Mouse (Mus musculus): Measurements from ENCODE around the gene Fpr-rs3. TPM values are rescaled to one million over a fixed set of nuclear protein-coding genes. Genes with fewer than 3 reads are reported as not detected.

Gene Fpr-rs3
- not detected for polyA plus RNA-seq (2014; fragmentation: Illumina TruSeq; extraction: RNeasy Lipid Tissue Mini Kit (QIAGEN cat#74804))

DNA sequence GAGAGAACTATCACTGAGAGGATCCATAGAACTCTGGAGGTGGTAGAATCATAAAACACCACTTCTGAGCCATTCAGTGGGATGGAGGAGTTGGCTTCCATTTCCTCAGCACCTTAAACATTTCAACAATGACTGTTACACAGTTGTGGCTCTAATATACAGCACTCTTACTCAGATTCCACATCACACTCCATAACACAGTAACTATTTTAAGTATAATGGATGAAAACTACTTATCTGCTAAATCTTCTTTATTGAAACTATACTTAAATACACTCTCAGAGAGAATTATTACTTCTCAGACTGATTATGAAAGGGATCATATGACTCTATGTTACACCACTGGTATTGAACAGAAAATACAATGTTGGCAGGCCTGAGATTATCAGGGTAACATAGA, at the start of gene Fpr-rs3:
Gene Fpr-rs3, minus strand, starts transcription at position 101 of the 400 bp plus-strand sequence.

DNA sequence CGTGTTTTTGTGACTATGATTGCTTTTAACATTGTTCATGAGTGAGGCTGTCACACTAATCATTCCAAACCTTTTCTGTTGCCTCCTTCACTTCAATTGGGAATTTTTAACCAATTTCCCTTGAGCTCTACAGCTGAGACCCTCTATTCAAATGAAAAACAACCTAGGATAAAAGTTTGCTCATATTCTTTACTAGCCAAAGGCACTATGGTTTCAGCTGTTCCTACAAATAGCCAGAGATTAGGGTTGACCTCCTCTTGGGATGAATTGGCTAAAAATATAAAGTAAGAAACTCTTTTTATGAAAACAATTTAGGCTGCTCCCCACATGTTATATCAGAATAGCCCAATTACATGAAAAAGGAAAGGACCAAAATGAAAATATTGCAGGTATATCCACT, 28.4 kb downstream of the Fpr-rs3 start, which contains the start of gene Vmn2r110:
Gene Vmn2r110, minus strand, starts transcription at position 101 of the 400 bp plus-strand sequence.

Other genes starting within 250 kb of the Fpr-rs3 start
- gene Vmn1r224, start 210.7 kb downstream of the Fpr-rs3 start, polyA plus RNA-seq (2014; fragmentation: Illumina TruSeq; extraction: RNeasy Lipid Tissue Mini Kit (QIAGEN cat#74804)), result not detected
- gene Vmn2r108, start 143.5 kb downstream of the Fpr-rs3 start, polyA plus RNA-seq (2014; fragmentation: Illumina TruSeq; extraction: RNeasy Lipid Tissue Mini Kit (QIAGEN cat#74804)), result not detected
- not detected for gene Vmn1r225, start 126.7 kb downstream of the Fpr-rs3 start, polyA plus RNA-seq (2014; fragmentation: Illumina TruSeq; extraction: RNeasy Lipid Tissue Mini Kit (QIAGEN cat#74804))
- not detected for gene Vmn2r109, start 60.1 kb downstream of the Fpr-rs3 start, polyA plus RNA-seq (2014; fragmentation: Illumina TruSeq; extraction: RNeasy Lipid Tissue Mini Kit (QIAGEN cat#74804))
- gene Vmn2r110, start 28.5 kb downstream of the Fpr-rs3 start, polyA plus RNA-seq (2014; fragmentation: Illumina TruSeq; extraction: RNeasy Lipid Tissue Mini Kit (QIAGEN cat#74804)), result not detected
- not detected for gene Vmn1r226, start 58.0 kb upstream of the Fpr-rs3 start, polyA plus RNA-seq (2014; fragmentation: Illumina TruSeq; extraction: RNeasy Lipid Tissue Mini Kit (QIAGEN cat#74804))
- gene Vmn1r227, start 105.0 kb upstream of the Fpr-rs3 start, polyA plus RNA-seq (2014; fragmentation: Illumina TruSeq; extraction: RNeasy Lipid Tissue Mini Kit (QIAGEN cat#74804)), result not detected
- gene Vmn1r228, start 161.3 kb upstream of the Fpr-rs3 start, polyA plus RNA-seq (2014; fragmentation: Illumina TruSeq; extraction: RNeasy Lipid Tissue Mini Kit (QIAGEN cat#74804)), result not detected
- gene Vmn1r229, start 186.7 kb upstream of the Fpr-rs3 start, polyA plus RNA-seq (2014; fragmentation: Illumina TruSeq; extraction: RNeasy Lipid Tissue Mini Kit (QIAGEN cat#74804)), result not detected
- gene Vmn1r230, start 215.6 kb upstream of the Fpr-rs3 start, polyA plus RNA-seq (2014; fragmentation: Illumina TruSeq; extraction: RNeasy Lipid Tissue Mini Kit (QIAGEN cat#74804)), result not detected